Mouse (Mus musculus): ENCODE results near the gene Lsm14b. TPM values are rescaled to one million over a fixed set of nuclear protein-coding genes. Genes with fewer than 3 reads are reported as not detected.

Lsm14b gene
- total RNA-seq, 2 experiments from 2014 or later = 48.7 to 49.8 TPM

- DNase-seq = no peak
These were observed 38.7 kb downstream of the Lsm14b start for GRCm38 (mm10) chr2:180063338-180064131.

- DNase-seq = no peak
These were observed 45.1 kb downstream of the Lsm14b start for GRCm38 (mm10) chr2:180069770-180070480.

- DNase-seq = peak; percentile 97
These were observed 46.0 kb downstream of the Lsm14b start, which contains the start of gene Mtg2 for GRCm38 (mm10) chr2:180070481-180071453. Mtg2 (plus strand) TSS chr2:180070588.

- no peak for DNase-seq
These were observed 46.9 kb downstream of the Lsm14b start for GRCm38 (mm10) chr2:180071671-180072070.

- DNase-seq = no peak
These were observed 48.1 kb downstream of the Lsm14b start for GRCm38 (mm10) chr2:180072886-180073285.

- DNase-seq = no peak
These were observed 52.8 kb downstream of the Lsm14b start for GRCm38 (mm10) chr2:180077622-180078021.

GRCm38 (mm10) chr2:180080680-180081079 lies 55.9 kb downstream of the Lsm14b start:
- no peak for DNase-seq

GRCm38 (mm10) chr2:180083063-180083462 lies 58.3 kb downstream of the Lsm14b start:
- DNase-seq = no peak

- no peak for DNase-seq
These were observed 59.8 kb downstream of the Lsm14b start for GRCm38 (mm10) chr2:180084565-180084964.

Other genes with a start within 250 kb of the Lsm14b start
- gene Taf4, start 48.3 kb upstream of the Lsm14b start, total RNA-seq (2021) = 10 to 100 TPM; 18.3 to 20.6 TPM
- 100 to 1,000 TPM; 174 to 190 TPM for gene Psma7, start 17.4 kb downstream of the Lsm14b start, total RNA-seq (2021)
- 1 to 10 TPM; 4.0 TPM for gene Ss18l1, start 17.5 kb downstream of the Lsm14b start, total RNA-seq (2021)
- gene Mtg2, start 45.6 kb downstream of the Lsm14b start, total RNA-seq (2021) = 10 to 100 TPM; 14.2 to 16.5 TPM
- not detected for gene Hrh3, start 79.5 kb downstream of the Lsm14b start, total RNA-seq (2021)
- gene Osbpl2, start 94.3 kb downstream of the Lsm14b start, total RNA-seq (2021) = 10 to 100 TPM; 28.5 to 28.6 TPM
- 100 to 1,000 TPM; 103 to 104 TPM for gene Adrm1, start 146.5 kb downstream of the Lsm14b start, total RNA-seq (2021)
- 10 to 100 TPM; 47.8 to 49.6 TPM for gene Lama5, start 200.9 kb downstream of the Lsm14b start, total RNA-seq (2021)
- 100 to 1,000 TPM; 619 to 692 TPM for gene Rps21, start 232.4 kb downstream of the Lsm14b start, total RNA-seq (2021)
- gene Cables2, start 248.5 kb downstream of the Lsm14b start, total RNA-seq (2021) = 10 to 100 TPM; 15.2 to 15.4 TPM